Mouse (Mus musculus): ENCODE measurements at regions not wholly inside any gene's neighbourhood (a gene's known extent, or its start where the extent isn't known, plus 50 kb on each side); places are given as distances from the start of the nearest gene placed in this dataset.
A peak's percentile ranks its signal among the peaks of the same experiment; 100 is the strongest.

DNA sequence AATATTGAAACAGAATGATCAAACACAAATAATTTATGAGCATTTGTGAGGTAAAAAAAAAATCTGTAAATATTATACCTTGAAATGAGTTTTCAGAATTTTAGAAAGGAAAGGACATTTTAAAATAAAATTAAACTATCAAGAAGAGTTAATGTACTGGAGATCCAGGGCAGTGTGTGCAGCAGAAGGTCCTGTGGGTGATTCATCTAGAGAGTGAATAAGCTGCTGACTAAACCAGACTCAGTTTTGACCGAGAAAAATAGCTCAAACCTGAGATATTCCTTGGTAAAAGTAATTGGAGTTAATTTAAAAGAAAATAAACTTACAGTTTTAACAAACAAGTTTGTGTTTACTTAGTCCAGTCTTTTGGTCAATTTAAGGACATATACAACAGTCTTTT is 1118.6 kb upstream of the Celf2 start:
- DNase-seq, result no peak

DNA sequence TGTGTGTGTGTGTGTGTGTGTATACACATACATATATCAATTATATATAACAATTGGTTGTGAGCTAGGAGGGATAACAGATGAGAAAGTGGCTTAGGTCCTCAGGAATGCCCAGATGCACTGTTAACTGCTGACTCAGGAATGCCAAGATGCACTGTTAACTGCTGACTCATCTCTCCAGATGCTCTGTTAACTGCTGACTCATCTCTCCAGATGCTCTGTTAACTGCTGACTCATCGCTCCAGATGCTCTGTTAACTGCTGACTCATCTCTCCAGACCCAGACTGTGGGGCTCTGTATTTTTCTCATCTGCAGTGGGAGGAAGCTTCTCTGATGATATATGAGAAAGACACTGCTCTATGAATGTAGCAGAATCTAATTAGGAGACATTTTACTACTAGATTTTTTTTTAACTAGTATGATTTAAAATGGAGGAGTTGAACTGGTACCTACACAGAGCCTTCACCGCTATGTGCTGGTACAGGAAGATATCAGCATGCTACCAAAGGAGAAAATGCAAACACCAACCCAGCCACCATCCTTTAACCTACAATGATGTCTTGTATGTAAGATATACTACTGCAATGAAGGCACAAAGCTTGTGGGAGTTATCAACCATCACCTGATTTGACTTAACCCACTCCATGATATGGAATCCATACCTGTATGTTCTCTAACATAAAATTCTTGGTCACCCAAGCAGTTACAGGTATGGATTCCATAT is 1119.3 kb upstream of the Celf2 start:
- DNase-seq, result no peak

DNA sequence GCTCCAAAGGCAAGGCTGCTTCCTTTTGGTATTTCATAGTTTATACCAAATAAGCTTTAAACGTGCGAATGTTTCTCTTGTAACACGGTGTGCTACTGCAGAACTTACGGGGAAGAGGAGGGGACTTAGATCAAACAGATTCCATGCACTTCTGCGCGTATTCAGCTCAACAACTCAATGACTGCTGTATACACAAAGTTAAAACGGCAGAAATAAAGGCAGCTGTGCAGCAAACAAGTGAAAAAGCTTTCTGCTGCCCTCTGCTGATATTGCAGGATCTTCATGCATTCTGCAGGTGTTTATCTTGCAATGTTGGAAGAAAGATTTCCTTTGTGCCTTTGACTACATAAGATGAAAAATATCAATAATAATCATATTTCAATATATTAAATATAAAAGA is 1128.7 kb upstream of the Celf2 start:
- DNase-seq, result no peak

DNA sequence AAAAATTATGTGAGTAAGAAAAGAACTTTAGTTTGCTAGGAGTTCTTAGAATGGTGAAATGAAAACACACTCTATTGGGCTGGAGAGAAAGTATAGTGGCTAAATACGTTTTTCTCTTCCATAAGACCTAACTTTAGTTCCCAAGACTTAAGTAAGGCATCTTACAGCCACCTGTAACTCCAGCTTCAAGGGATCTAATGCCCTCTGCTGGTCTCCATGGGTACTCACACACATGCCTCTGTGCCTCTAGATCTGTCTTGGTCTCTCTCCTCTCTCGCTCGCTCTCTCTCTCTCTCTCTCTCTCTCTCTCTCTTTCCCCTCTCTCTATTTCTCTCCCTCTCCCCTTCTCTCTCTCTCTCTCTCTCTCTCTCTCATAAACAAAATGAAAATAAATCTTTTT is 1129.9 kb upstream of the Celf2 start:
- DNase-seq, result peak in 1 of 2 experiments; percentile 18

DNA sequence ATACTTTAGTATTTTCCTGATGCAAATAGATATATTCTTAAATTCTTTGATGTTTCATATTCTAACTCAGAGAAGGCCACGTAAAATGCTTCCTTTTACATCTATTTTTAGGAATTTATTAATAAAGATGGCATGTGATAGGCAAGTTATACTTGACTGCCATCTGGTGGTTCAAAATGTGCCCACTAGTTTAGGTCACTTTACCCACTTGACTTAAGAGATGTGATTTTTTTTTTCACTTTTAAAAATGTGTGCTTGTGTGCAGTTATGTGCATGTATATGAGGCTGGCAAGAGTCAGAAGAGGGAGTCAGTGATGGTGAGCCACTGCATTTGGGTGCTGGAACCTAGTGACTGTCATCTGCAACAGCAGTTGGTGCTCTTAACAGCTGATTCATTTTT is 1136.1 kb upstream of the Celf2 start:
- no peak for DNase-seq

DNA sequence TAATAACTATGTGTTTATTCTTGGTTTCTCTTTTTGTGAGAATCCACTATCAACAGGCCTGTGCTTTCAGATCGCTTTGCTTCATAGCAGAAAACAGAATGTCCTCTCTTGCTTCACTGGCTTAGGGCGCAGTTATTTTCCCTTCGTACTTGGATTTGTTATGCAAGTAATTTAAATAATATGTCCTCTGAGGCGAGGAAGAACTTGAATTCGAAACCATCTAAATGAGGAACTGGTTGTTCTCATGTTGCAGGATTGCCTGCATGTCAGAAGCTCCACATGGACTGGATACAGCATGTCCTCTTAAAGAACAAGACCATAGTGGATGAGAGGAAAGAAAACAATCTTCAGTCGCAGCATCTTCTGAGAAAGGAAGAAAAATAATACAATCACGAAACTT is 1151.2 kb upstream of the Celf2 start:
- DNase-seq, result no peak

DNA sequence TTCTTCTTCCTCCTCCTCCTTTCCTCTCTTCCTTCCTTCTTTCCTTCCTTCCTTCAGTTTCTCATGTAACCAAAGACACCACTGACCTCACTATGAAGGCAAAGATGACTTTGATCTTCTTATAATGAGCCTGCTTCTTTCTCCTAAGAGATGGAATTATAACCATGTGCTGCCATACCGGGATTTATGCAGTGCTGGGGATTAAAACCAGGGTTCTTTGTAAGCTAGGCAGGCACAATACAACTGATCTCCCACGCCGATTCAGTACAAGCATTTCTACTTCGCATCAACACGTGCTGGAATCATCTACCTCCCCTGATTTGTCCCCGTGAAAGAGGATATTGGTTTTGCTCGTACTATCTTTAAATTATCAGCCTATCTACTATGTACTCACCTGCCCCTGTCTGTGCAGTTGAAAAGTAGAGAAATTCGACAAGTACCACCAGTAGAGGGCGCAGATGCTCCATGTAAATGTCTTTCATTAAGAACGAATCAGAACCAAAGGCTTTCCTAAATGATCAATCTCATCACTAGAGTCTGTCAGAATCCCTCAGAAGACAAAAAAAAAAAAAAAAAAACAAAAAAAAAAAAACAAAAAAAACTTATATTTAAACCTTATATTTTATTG is 1164.5 kb upstream of the Celf2 start:
- peak; percentile 17 to 72 for DNase-seq

DNA sequence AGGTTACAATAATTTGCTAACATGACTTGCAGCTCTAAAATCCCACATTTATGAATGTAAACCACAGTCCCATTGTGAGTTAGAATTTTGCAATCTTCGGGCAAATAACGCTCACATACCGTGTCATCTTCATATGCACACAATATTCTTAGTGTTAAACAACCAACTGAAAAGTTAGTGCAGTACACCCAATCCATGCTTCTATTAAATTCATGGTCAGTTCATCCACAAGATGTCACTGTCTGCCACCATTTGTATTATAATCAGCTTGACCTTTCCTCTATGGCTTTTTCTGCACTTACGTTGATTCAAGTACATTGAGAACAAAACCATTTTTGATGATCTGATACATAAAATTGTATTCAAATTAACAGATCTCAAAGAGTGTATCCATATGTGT is 1166.2 kb upstream of the Celf2 start:
- no peak for DNase-seq

DNA sequence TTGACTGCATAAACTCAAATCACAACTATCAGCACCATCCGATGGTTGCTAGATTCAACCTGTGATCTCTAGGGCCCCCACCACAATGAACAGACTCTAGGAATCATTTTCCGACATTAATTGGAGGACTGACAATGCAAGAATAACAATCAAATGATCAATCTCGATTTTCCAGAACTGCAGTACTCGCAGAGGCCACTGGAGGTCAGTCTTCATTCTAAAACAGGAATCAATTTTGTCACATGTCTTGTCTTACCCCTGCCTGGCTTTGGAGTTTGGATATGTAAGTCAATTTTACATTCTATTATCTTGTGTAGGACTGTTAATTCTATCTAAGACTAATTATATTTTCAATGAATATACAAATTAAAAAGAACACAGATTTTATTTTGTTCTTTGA is 1167.2 kb upstream of the Celf2 start:
- peak in 1 of 2 experiments; percentile 15 for DNase-seq

DNA sequence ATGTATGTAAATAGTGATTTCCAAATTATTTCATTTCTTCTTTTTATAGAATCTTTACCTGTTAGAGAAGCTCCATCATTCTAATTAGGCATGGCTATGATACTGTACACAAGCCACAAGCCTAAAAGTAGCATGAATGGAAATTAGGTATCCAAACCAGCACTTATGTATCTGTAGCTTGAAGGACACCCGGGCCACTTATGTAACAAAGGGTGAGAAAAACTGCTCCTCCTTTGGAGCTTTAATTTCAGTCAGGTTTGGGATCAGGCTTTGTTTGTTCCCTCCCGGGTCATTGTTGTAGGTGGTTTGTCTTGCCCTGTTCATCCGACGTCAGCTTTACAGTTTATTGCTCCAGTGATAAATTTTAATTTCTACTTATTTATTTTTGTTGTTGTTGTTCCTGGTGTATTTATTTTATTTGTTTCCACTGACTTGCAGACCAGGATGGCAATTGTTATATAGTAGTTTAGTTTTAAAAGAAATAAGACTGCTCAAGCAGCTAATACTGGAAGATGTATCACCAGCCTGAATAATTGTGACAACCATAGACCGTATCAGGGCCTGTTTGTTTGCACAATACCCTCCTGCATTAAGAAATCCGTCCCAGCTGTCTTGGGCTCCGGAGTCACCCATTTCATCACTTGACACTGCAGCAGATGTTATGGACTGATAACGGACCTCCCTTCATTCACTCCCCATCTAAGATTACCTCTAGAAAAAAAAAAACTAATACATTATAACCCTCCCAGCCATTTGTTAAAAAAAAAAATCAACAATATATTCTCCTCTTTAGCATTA is 1181.7 kb upstream of the Celf2 start:
- no peak for DNase-seq

DNA sequence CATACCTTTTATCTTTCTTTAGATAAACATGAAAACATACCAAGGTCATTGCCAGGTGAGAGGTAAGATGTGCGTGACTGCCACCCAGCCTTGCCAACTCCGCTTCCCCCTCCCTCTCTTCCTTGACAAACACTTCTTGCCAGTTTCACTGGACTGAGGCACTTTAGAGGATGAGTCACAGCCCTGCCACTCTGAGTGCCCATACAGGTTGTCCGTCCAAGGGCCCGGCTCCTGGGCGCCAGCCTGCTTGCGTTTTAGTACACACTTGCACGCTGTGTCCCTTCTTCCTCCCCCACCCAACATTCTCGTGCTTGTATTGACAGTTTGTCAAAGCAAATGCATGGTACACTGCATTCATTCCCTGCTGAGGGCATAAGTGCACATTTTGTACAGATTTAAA is 1151.7 kb upstream of the 4930412O13Rik start:
- peak; percentile 2 to 12 for DNase-seq

DNA sequence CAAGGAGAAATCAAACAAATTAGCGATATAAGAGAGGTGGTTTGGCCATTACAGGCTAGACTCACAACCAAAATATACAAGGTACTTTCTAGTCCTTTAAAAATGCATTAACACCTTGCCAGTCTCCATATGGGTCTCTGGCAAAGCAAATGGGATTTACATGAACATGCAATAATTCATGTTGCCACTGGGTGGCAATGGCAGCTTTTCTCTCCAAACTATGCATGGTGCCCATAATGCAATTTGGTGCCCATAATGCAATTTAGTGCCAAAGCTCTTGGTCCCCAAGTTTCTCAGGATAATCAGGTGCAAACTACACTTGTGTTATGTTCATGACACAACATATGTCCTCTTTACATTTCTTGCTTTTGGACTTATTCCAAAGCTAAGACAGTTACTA is 1126.9 kb upstream of the 4930412O13Rik start:
- DNase-seq, result peak; percentile 12 to 28

DNA sequence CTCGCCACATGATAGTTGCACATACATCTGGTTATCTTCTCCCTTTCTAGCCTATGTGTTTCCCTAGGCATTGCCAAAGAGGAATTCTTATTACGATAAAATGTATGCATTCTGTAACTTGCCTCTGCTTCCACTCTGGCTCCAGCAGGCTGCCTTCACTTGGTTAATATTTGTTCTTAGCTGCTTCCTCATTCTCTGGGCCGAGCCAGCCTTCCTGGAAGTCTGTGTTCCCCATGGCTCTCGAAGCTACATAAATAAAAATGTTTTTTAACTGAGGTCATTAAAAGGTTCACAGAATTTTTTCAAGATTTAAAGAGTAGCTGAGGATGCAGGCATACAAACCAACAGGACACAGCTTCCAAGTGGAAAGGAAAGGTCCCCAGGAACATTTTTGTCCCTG is 1124.5 kb upstream of the 4930412O13Rik start:
- peak in 1 of 2 experiments; percentile 2 for DNase-seq

DNA sequence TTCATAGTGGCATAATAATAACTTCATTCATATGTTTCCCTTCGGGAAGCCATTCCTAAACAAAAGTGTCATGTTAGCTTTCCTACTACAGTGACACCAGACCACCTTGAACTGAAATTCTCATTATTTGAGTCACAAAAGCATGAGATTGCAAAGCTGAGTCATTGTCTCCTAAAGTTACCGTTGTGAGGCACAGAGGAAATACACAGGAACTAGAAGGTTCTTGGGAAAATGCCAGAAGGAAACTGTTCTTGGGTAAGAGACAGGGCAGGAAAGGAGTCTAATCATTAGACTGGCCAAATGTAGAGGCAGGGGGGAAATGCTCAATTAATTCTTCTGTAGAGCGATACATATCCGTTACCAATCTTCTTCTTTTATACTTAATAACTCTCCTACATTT is 1110.4 kb upstream of the 4930412O13Rik start:
- no peak for DNase-seq

DNA sequence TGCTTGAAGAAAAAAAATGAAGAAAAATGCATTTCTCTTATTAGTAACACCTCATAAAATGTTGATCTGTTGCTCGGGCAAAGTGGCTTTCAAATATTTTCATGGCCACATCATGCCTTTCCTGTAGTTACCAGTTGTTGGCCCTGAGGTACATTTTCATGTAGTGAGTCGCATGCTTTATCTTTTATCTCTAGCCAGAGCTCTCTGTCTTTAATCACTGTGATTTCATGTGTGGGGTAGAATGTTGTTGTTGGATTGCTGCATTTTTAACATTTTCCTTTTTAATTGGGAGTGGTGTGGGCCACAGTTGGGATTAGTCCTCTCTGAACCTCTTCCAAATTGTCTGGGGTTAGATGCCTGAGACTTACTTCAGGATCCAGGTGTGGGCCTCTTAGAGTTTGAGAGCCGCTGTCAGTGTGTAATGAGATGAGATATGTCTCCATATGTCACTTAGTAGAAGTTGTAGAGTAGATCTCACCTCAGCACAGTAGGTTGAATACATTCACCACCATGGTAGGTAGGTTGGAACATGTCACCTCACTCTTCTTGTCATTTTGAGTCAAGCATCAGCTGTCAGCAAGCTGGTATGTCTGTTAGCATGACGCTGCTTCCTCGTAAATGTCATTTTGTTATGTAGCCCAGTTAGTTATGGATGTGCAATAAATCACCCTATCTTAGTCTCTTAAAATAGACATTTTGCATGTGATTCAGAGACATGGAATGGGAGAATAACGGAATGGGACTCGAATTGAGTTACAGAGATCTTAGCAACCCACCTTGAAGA is 1099.7 kb upstream of the 4930412O13Rik start:
- no peak for DNase-seq

DNA sequence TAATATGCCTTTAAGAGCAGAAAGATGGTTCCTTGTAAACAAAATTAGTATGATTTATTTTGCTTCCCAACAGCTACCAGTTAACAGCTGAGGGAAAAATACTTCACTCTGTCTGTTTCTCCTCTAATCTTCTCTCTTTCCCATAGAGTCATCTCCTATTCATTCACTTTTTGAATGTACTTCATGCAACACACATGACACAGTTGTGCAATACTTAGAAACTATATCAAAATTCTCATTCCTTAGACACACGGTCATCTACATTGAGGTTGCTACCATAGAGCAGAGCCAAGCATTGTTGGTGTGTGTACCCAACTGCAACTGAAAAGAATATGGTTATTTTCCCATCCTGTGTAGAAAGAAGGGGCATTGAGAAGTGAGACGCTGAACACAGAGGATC is 1098.8 kb upstream of the 4930412O13Rik start:
- no peak for DNase-seq

DNA sequence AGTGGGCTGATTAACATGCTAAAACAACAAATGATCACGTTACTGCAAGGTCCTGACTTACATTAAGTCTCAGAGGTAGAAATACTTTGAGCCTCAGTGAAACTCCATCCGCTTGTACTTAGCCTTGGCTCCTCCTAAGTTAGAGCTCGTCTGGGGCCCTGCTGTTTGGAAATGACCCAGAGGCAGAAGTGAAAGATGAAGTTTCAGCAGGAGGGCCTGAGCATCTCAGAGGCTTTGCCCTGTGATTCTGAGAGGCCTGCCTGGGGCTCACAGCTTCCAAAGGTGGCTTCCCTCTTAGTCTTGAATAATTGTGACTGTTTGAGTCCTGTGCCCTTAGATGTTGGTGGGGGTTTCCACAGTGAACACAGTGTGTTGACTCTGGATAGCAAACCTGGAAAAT is 1079.0 kb upstream of the 4930412O13Rik start:
- no peak for DNase-seq

DNA sequence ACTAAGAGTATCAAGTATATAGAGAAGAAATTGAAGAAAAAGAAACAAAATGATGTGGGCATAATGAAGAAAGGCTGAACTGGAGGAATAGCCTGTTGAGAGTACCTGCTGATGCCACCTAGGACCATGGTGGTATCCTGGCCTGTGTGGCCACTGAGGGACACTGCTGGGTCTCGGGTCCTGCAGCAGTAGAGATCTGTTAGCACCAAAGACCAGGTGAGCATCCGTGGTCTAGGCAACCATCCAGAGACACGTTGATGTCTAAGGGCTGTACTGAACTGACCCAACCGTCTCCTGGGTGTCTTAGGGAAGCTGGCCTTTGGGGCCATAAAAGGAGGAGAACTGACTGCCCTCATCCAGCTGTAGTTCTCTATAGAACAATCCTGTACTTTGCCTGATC is 1071.4 kb upstream of the 4930412O13Rik start:
- no peak for DNase-seq

DNA sequence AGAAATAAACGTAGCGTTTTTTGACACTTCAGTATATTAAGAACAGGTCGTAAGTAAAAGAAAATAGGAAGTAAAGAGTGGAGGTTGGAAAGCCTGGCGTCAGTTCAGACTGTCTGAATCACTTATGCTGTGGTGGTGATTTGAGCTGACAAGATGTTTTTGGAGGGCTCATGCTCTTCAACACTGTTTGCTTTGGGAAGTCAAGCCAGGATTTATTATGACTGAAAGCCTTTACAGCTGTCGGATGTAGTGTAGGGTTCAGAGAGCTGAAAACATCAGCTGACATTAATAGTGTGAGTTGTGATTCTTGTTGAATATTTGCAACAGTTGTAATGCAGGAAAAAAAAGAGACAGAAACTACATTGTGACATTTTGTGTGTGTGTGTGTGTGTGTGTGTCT is 1062.9 kb upstream of the 4930412O13Rik start:
- DNase-seq, result no peak

DNA sequence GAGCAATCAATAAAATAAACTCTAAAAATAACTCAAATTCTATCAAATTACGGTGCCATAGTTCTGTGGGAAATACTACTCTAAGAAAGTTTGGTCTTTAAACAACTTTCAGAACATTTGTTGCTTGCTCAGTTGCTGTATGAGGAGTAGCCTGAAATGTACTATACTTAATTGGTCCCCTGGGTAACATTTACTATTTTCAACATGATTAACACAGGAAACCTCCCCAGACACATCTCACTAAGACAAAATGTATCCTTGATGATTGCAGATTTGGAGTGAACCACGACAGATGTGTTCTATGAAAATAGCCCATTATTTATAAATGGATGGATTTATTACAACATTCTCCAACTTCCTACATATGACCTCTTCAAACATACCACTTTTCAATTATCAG is 1055.6 kb upstream of the 4930412O13Rik start:
- no peak for DNase-seq
